Mouse (Mus musculus): ENCODE measurements around the gene Erf. TPM values are rescaled to one million over a fixed set of nuclear protein-coding genes. Genes with fewer than 3 reads are reported as not detected.

Gene Erf
- polyA plus RNA-seq, 1 experiment from 2014 or later, result 4.6 TPM

DNA sequence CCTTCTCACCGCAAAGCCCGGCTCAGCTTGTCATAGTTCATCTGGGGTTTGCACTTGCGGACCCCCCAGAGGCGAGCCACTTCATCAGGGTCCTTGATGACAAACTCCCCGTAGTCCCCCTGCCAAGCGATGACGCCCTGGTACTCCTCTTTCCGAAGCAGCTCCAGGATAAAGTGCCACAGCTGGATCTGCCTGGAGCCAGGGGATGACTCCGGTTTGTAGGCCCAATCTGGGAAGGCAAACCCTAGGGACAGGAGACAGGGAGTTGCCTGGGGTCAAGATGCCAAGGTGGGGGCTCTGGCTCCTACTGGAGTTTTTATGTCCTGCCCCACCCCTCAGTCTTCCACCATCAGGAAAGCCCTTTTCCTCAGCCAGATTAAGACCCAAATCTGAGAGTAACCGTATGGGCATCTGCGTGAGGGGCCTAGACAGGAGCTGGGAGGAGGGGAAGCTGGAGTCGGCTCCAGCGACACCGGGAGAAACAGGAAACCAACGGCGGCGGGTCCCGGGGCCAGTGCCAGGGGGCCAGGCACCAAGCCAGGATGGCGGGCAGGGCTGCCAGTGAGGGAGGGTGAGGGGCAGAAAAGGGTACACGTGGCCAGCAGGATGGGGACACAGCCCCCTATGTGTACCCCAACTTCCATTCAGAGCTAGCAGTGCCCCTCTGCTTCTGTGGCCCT, 4.3 kb downstream of the Erf start:
- Histone ChIP-seq H3K27ac (replicated peaks) (peak overlapping the region; percentile 14; the same call in 1 of the 2 replicates), H3K4me1 (replicated peaks) (peaks cover 57% of the 10 kb centered on the region), H3K4me2 (peak overlapping the region; percentile 99; the same call in 1 of the 2 replicates), H3K9me3 (replicated peaks) (no peaks in the 10 kb centered on the region), H3K27me3 (peaks cover 6% of the 10 kb centered on the region; the same call in 1 of the 2 replicates), H3K36me3 (replicated peaks) (peaks cover 37% of the 10 kb centered on the region), H3K9ac (no peak overlapping the region), H3K4me3 (replicated peaks) (no peak overlapping the region)
- 58% methylated on average over 20 of the region's 20 CpGs for WGBS (ENCODE audit: insufficient replicate concordance)
- no peak for ATAC-seq (ENCODE audit: insufficient read depth)

DNA sequence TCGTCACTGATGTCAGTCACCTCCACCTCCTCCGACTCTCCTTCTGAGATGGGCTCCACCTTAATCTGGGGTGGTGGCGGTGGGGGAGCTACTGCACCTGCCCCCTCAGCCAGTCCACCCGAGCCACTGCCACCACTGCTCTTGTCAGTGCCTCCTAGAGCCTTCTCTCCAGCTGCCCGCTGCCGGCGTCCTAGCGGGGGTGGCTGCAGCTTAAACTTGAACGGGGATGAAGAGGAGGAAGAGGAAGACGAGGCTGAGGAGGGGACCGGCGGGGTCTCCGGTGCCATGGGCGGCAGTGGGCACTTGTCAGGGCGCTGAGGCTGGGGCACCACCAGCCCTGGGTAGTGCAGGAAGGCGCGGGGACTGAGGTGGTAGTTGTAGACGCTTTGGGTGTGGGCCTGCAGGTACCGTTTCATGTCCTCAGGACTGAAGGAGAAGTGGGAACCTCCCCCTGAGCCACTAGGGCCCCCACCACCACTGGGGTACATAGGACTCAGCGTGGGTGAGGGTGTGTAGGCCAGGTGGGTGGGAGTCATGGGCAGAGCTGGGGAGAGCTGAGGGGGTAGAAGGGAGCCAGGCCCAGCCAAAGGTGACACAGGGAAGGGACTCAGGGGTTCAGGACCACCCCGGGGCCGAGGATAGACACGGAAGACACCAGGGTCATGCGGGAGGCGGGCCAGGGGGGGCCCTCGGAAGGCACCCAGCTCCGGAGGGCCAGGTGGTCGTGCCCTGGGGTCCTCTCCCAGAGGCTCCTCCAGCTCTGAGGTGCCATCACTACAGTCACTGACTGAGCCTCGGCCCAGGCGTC, 5.8 kb downstream of the Erf start:
- 85% methylated on average over 30 of the region's 30 CpGs for WGBS (ENCODE audit: insufficient replicate concordance)
- ATAC-seq (ENCODE audit: insufficient read depth), result no peak
- Histone ChIP-seq H3K9ac (no peak overlapping the region), H3K4me3 (replicated peaks) (no peak overlapping the region), H3K4me1 (replicated peaks) (peaks cover 46% of the 10 kb centered on the region), H3K9me3 (replicated peaks) (no peaks in the 10 kb centered on the region), H3K4me2 (no peak overlapping the region), H3K27me3 (peaks cover 6% of the 10 kb centered on the region; the same call in 1 of the 2 replicates), H3K27ac (replicated peaks) (no peak overlapping the region), H3K36me3 (replicated peaks) (peaks cover 37% of the 10 kb centered on the region)

DNA sequence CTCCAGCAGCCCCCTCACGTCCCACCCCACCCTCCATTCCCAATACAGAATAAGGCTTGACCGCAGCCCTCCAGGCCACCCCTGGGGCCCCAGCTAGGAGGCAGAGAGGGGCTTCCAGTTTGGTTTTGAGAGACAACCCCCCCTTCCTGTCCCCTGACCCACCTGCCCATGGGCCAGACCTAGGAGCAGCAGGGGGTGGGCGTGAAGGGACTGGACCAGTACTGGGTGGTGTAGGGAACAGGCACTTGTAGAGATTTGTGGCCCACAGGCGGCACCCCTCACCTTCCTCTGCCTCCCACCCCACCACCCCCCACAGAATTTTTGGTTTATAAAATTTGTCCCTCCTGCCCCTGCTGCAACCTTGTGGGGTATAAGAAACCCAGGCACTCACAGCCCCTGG, 7.2 kb downstream of the Erf start:
- no peak overlapping the region for H3K4me2 ChIP-seq
- H3K27me3 ChIP-seq, result no peaks in the 10 kb centered on the region
- H3K9ac ChIP-seq, result no peak overlapping the region
- H3K4me1 ChIP-seq (replicated peaks), result peaks cover 46% of the 10 kb centered on the region
- no peak overlapping the region for H3K4me3 ChIP-seq (replicated peaks)
- no peaks in the 10 kb centered on the region for H3K9me3 ChIP-seq (replicated peaks)
- no peak for ATAC-seq (ENCODE audit: insufficient read depth)
- H3K27ac ChIP-seq (replicated peaks), result no peak overlapping the region
- 78% methylated on average over 4 of the region's 4 CpGs for WGBS (ENCODE audit: insufficient replicate concordance)
- peaks cover 37% of the 10 kb centered on the region for H3K36me3 ChIP-seq (replicated peaks)

DNA sequence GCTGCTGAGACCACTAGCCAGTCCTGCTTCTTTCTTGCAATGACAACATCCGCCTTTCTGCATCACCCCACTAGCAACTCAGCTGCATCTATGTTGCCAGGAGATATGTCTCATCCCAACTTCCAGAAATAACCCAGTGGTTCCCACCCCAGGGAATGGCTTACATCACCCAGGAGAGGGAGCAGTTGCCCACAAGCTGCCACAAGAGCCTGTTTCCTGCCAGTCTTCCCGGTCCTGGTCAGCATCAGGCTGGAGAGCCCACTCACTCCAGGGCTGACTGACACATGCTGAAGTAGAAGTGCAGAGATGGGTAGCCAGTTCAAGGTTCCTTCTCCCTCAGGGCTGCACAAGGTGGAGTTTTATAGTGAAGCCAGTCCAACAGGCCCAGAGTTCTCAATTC, 9.5 kb downstream of the Erf start:
- peaks cover 30% of the 10 kb centered on the region for H3K4me1 ChIP-seq (replicated peaks)
- WGBS (ENCODE audit: insufficient replicate concordance), result 53% methylated on average over 2 of the region's 2 CpGs
- H3K4me3 ChIP-seq (replicated peaks), result no peak overlapping the region
- H3K4me2 ChIP-seq, result no peak overlapping the region
- ATAC-seq (ENCODE audit: insufficient read depth), result no peak
- H3K27ac ChIP-seq (replicated peaks), result 0 out of 2 replicates have a peak overlapping the region, but pooled peaks have one; percentile 1
- H3K9me3 ChIP-seq (replicated peaks), result no peaks in the 10 kb centered on the region
- H3K27me3 ChIP-seq, result no peaks in the 10 kb centered on the region
- peaks cover 36% of the 10 kb centered on the region for H3K36me3 ChIP-seq (replicated peaks)
- H3K9ac ChIP-seq, result no peak overlapping the region

DNA sequence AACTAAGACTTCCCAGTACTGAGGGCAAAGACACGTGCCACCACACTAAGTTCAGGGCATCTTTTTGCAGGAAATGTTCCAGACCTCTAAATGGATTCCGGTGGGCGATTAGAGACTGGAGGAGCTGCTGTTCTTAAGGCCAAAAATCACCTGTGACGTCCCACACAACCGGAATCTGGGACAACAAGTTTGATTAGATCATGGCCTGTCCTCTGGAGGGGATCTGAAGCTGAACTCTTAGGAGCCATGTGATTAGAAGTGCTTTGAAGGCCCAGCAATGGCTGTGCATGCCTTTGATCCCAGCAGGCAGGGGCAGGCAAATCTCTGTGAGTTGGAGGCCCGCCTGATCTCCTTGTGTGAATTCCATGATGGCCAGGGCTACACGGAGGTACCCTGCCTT, 9.9 kb downstream of the Erf start:
- ATAC-seq (ENCODE audit: insufficient read depth), result no peak
- peaks cover 31% of the 10 kb centered on the region for H3K4me1 ChIP-seq (replicated peaks)
- WGBS (ENCODE audit: insufficient replicate concordance), result 78% methylated on average over 7 of the region's 7 CpGs
- peaks cover 34% of the 10 kb centered on the region for H3K36me3 ChIP-seq (replicated peaks)
- no peak overlapping the region for H3K4me2 ChIP-seq
- H3K4me3 ChIP-seq (replicated peaks), result no peak overlapping the region
- H3K9ac ChIP-seq, result no peak overlapping the region
- H3K9me3 ChIP-seq (replicated peaks), result no peaks in the 10 kb centered on the region
- no peaks in the 10 kb centered on the region for H3K27me3 ChIP-seq
- no peak overlapping the region for H3K27ac ChIP-seq (replicated peaks)

DNA sequence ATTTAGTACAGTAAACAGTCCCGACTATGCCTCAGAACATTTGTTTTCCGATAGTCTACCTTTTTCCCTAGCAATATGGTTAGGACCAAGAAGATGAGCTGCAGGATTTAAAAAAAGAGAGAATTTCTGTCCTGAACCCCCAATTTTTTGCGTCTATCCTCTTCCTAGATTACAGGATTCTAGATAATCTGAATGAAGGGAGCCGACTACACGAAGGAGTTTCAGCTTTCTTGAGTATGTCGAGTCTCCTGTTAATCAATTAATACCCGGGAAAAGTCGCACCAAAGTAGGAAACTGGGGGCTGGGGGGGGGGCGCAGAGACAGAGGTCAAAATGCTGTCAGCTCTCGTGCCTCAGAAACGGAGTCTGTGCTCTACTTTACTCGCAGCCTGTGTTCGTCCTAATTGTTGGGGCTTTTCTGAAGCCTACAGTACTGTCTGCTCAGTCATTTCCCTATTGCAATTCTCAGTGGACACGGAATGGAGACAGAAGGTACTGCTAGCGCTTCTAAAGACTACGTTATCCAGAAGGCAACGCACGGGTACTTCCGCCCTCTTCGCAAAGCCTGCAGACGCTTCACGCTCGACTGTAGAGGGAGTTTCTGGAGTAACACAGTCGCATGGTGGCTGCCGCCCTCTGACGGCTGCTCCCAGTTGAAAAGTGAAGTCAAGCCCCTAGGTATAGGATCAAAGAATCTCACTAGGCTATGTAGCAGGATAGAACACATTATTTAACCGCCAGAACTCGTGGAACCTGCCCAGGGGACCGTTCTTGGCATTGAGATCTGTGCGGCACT, 11.5 kb downstream of the Erf start:
- Histone ChIP-seq H3K27ac (replicated peaks) (peak overlapping the region; percentile 91), H3K4me3 (replicated peaks) (peak overlapping the region; percentile 88), H3K4me1 (replicated peaks) (peaks cover 40% of the 10 kb centered on the region), H3K9me3 (replicated peaks) (no peaks in the 10 kb centered on the region), H3K36me3 (replicated peaks) (peaks cover 34% of the 10 kb centered on the region), H3K27me3 (no peaks in the 10 kb centered on the region), H3K9ac (peak overlapping the region; percentile 56), H3K4me2 (peak overlapping the region; percentile 85)
- WGBS (ENCODE audit: insufficient replicate concordance), result 3% methylated on average over 30 of the region's 30 CpGs
- ATAC-seq (ENCODE audit: insufficient read depth), result peak; percentile 9

DNA sequence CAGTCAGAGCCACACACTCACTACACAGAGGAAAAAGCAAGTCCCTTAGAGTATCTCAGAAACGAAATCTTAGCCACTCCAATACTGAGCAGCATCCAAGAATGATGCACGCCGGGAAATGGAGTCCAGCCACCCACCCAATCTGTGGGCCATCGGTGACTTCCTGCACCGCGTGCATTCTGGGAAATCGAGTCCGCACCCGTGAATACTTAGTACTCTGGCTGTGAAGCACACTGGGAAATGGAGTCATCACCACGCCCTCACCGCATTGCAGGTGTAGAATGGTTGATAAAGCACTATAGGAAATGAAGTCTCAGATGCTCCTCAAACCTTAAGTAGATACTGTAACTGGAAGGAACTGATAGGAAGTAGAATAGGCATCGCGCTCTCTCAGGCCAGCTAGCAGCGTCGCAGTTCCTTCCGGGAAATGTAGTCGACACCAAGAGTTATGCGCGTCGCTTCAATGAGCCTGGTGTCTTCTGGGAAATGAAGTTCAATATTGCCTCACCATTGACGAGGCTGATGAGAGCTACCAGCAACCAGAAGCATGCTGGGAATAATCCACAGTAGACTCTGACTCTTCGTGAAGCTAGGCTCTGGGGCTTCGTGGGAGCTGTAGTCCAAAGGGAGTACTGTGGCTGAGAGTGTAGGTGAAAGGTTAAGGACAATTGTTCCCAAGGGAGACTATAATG, 12.4 kb downstream of the Erf start:
- Histone ChIP-seq H3K4me1 (replicated peaks) (peaks cover 40% of the 10 kb centered on the region), H3K36me3 (replicated peaks) (peaks cover 38% of the 10 kb centered on the region), H3K27me3 (no peaks in the 10 kb centered on the region), H3K4me2 (peak overlapping the region; percentile 85), H3K4me3 (replicated peaks) (peak overlapping the region; percentile 88), H3K27ac (replicated peaks) (peak overlapping the region; percentile 91), H3K9ac (peak overlapping the region; percentile 98), H3K9me3 (replicated peaks) (no peaks in the 10 kb centered on the region)
- ATAC-seq (ENCODE audit: insufficient read depth), result peak; percentile 91
- under 1% methylated on average over 23 of the region's 23 CpGs for WGBS (ENCODE audit: insufficient replicate concordance)

DNA sequence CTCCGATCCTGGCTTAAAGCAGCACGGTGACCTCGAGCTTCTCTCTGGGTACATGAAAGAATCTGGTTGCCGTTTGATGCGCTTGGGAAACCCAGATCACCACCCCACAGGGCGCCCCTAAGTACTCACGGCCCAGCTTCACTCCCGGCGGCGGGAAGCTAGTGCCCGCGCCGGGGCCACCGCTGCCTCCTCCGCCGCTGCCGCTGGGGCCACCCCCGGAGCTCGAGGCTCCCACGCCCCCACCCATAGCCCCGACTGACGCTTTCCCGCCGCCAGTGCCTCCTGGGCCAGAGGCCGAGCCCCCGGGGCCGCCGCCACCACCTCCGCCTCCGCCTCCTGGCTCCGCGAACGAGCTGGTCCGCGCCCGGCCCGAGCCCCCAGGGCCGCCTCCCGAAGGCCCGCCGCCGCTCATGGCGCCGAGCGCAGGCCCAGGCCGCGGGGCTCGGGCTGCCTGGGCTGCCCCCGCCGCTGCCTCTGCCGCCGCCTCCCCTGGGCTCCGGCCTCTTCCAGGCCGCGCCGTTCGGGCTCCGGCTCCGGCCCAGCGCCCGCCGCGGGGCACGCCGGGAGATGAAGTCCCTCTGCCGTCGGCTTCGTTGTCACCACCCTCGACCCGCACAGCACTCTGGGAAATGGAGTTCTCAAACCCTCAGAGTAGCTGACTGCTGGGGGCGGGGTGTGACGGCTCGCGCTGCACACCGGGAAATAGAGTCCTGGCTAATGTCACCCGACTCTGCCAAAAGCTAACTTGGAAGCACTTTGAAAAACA, 13.1 kb downstream of the Erf start, which contains the start of gene Gsk3a:
TSS of gene Gsk3a (minus strand) at position 603 of the 766 bp plus-strand sequence.
- Histone ChIP-seq H3K9me3 (replicated peaks) (no peaks in the 10 kb centered on the region), H3K4me3 (replicated peaks) (peak within 1 kb of the TSS; percentile 88), H3K9ac (peak within 1 kb of the TSS; percentile 98), H3K27ac (replicated peaks) (peak within 1 kb of the TSS; percentile 91), H3K4me1 (replicated peaks) (peaks cover 40% of the 10 kb centered on the region), H3K36me3 (replicated peaks) (peaks cover 38% of the 10 kb centered on the region), H3K4me2 (peak within 1 kb of the TSS; percentile 85), H3K27me3 (no peaks in the 10 kb centered on the region)
- peak; percentile 82 for ATAC-seq (ENCODE audit: insufficient read depth)
- WGBS (ENCODE audit: insufficient replicate concordance), result 0% methylated on average over 76 of the region's 76 CpGs

DNA sequence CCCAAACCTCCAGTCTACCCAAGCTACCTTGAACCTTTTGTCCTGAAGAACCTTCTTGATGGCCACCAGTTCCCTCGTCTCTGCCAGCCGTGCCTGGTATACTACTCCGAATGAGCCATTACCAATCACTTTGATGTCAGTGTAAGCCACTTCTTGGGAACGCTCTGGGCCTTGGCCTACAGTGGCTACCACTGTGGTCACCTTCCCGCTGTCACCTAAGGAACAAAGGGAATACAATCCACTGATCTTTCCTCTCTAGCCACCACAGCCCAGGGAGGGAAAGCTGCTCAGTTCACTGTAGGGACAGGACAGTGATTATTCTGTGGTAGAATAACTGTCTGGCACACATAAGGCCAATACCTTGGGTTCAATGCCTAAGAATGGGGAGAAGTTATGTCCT, 15.0 kb downstream of the Erf start:
- Histone ChIP-seq H3K9ac (peak overlapping the region; percentile 98; the same call in 1 of the 2 replicates), H3K27ac (replicated peaks) (no peak overlapping the region), H3K4me2 (peak overlapping the region; percentile 85), H3K4me1 (replicated peaks) (peaks cover 40% of the 10 kb centered on the region), H3K36me3 (replicated peaks) (peaks cover 54% of the 10 kb centered on the region), H3K27me3 (no peaks in the 10 kb centered on the region), H3K9me3 (replicated peaks) (no peaks in the 10 kb centered on the region), H3K4me3 (replicated peaks) (peak overlapping the region; percentile 88)
- WGBS (ENCODE audit: insufficient replicate concordance), result 93% methylated on average over 5 of the region's 5 CpGs
- no peak for ATAC-seq (ENCODE audit: insufficient read depth)

DNA sequence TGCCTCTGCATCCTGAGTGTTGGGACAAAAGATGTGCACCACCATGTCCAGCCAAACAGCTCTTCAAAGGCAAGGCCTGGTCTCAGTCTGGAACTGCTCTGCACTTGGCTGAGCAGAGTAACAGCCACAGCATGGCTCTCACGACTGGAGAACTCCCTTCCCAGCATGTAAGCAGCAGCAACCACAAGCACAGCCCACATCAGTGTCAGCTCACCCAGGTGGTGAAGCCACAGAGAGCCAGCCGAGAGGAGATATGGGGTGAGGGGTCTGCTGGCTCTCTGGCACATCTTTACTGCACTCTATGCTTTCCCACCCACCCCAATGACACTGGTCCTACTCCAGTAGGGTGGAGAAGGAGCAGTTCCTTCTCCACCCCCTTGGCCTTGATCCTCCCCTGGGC, 17.5 kb downstream of the Erf start:
- WGBS (ENCODE audit: insufficient replicate concordance), result 57% methylated on average over 2 of the region's 2 CpGs
- peaks cover 78% of the 10 kb centered on the region for H3K36me3 ChIP-seq (replicated peaks)
- no peak for ATAC-seq (ENCODE audit: insufficient read depth)

More for the DNA sequence above, 17.5 kb downstream of the Erf start:
- H3K27me3 ChIP-seq, result no peaks in the 10 kb centered on the region
- peaks cover 24% of the 10 kb centered on the region for H3K4me1 ChIP-seq (replicated peaks)
- no peak overlapping the region for H3K4me2 ChIP-seq
- H3K27ac ChIP-seq (replicated peaks), result no peak overlapping the region
- H3K9me3 ChIP-seq (replicated peaks), result no peaks in the 10 kb centered on the region
- H3K4me3 ChIP-seq (replicated peaks), result no peak overlapping the region
- H3K9ac ChIP-seq, result no peak overlapping the region

Measured in liver, embryonic 15.5 days (tissue).